Mouse (Mus musculus) lung, adult 2 months (tissue): ENCODE results near the gene Fosl2.

Experiments used
- CTCF ChIP-seq: fragments of 200-500 bp; IDR thresholded peaks from 2 replicates; pipeline ENCODE4 v1.5.1; 2011; ENCODE audit warnings: mild to moderate bottlenecking, low read length, control low read depth; ENCODE audit not compliant: insufficient read depth
- POLR2A ChIP-seq: fragments of 200-500 bp; IDR thresholded peaks from 2 replicates; pipeline ENCODE4 v1.6.1; 2011; ENCODE audit warnings: low read depth, mild to moderate bottlenecking, control low read depth, low read length, borderline replicate concordance; ENCODE audit errors: extremely low read depth

DNA sequence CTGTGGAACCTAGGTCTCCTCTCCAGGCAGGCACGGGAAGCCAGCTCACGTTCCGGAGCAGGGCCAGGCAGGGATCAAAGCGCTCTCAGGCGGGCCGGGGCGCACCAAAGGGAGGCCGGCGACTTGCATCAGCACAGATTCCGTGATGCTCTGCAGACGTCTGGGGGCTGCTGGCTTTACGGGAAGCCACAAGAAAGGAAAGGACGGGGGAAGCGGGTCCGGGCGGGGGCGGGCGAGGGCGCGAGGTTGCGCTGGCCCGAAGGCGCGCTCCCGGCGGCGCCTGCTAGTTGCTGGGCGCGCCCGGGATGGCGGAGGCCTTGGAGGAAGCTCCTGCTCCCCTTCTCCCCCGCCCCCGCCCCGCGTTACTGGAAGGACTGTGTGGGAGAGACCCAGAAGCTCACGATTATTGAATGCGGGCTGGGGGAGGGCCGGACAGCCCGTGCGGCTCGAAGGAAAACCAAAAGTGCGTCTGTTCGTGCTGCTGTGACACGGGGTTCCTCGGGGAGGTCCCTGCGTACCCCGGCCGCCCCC is 2.6 kb upstream of the Fosl2 start:
- TF ChIP-seq POLR2A = peak; percentile 15; the same call in 1 of the 2 replicates
- no peak for TF ChIP-seq CTCF
